Mouse (Mus musculus): Measurements from ENCODE around the gene Adig. TPM values are rescaled to one million over a fixed set of nuclear protein-coding genes. Genes with fewer than 3 reads are reported as not detected.

The Adig gene
- under 1 TPM in 1 of 2 experiments, not detected in 1; 0.75 TPM for total RNA-seq (2021)
- long read RNA-seq, experiment 1, partial matches to known transcripts, result 0 of 1 reads
- long read RNA-seq, experiment 1, other reads (novel, unspliced or antisense), result 0 of 1 reads
- long read RNA-seq, experiment 2, result 0 reads

DNA sequence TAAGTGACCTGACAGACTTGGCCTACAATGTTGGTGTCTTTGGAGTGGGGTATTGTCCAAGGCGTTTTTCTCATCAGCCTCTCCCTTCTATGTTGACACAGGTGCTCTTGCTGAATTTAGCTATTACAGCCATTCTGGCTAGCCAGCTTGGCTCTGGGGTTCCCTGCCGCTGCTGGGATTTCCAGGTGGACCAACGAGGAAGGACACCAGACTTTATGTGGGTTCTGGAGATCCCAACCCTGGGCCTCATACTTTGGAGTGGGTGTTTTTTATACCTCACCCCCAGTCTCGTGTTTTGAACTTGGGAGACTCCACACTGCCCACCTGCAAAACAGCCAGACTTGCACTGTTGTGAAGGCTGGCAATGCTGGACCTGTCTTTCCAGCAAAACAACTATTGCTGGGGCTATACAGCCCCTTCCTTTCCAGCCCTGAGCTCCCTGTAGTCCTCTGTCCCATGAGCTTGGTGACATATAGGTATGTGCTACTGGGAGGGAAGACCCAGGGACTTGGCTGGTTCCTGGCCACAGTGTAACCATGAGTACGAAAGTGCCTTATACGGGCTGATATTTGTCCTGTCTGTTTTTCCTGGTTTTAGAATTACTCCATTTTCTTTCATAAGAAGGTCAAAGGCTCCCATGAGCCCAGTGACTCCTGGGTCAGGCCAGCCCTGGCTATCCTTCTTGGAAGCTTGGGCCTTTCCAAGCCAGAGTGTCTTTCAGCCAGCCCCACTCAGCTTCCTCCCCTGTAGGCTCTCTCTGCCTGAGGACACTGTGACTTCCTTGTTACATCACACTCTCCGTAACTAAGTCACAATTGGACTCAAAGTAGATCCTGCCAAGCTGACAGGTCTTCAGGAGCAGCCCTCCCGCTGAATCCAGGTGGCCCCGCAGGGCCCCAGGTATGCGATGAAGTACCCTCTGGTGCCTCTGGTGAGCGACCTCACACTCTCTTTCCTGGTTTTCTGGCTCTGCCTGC, at the start of gene Adig:
Gene Adig, plus strand, starts transcription at position 777 of the 977 bp plus-strand sequence.
- DNase-seq, result no peak

DNA sequence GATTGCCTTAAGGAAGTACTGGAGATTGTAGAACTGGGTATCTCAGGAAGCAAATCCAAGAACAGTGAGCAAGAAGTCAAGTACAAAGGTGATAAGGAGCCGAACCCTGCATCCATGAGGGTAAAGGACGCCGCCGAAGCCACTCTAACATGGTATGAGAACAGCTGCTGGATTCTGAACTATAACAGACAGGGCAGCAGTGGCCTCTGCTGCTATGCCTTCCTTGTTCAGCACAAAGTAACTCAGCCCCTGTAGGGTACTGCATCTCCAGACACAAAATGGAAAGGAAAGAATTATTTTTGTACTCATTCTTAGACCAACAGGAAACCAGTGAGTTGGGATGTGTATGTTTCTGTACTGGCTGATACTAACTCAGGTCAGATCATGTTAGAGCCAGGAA, 46.0 kb upstream of the Adig start:
- DNase-seq, result no peak

DNA sequence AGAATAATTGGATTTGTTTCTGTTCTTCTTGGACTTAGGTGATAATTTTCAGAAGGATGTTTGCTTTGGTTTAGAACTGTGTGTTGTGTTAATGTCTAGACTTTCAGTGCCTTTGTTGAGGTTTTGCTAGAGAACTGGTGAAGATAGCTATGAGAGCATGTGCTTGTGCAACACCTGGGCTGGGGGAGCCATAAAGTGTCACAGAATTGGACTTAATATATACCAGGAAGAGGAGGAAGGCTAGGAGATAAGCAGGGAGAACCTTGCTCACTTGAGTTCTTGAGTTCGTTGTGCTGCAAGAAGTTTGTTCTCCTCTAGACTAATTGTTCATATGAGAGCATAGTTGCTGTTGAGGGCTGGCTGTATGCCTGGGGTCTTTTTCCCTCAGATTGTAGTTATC, 44.8 kb upstream of the Adig start:
- DNase-seq, result no peak

DNA sequence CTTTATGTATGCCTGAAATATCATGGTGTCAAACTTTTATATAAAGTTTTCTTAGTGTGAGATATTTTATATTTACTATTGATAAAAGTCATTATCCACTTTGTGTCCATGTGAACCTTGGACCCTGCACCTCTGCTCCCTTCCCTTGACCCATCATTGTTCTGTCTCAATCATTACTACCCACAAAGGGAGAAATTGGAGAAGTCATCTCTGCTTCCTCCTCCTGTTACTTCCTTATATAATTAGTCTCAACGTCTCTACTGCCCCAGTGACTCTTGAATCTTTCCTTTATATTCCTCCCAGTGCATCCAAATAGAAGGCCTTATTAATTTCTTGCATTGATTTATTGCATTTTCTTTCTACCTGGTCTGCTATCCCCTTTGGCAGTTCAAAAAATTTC, 40.0 kb upstream of the Adig start:
- DNase-seq, result no peak

DNA sequence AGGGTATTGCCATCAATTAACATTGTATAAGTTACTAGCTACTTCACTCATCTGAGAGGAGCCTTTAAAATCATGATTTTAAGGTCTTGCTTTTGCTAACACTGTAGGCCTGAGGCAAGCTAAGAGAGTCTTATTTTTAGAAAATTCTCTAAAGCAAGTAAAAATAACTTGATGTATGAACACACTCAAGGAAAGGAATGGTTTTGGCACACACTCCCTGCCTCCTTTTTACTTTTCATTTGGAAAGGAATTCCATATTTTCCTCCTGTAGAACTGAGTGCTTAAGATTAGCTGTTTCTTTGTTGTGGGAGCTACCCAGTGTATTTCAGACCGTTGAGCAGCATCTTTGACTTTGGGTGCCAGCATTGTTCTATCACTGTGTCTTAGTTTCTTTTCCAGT, 28.3 kb upstream of the Adig start:
- no peak for DNase-seq

DNA sequence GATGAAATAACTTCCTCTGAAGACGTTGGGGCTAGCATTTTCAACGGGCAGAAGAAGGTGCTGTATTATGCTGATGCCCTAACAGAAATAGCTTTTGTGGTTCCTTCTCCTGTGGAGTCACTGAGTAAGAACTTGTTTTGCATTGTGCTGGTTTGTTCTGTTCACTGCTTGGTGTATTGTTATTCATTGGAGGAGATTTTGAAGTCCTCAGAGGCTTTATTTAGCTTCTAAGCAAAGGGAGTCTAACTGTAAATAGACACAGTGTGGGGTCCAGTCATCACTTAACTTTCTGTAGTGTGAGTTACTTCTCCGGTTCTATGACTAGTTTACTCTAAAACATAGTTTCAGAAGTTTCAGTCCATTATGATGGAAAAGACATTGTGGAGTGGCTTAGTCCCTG, 24.8 kb upstream of the Adig start:
- DNase-seq, result no peak

DNA sequence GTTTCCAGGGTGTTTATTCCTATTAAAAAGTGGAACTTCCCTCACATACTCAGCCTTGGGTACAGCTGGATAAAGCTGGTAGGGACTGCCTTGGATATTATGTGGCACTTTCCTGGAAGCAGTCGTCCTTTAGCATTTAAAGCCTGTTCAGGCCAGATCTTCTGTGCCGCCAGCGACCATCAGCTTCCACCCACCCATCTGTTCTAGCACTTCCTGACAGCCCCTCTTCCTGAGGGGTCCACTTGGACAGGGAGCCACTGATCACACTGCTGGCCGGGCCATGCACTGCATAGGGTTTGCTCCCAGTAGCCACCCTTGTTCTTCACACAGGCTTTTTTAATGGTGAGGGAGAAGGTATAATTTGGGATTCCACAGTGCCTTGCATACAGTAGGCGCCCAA, 4.0 kb upstream of the Adig start:
- no peak for DNase-seq

DNA sequence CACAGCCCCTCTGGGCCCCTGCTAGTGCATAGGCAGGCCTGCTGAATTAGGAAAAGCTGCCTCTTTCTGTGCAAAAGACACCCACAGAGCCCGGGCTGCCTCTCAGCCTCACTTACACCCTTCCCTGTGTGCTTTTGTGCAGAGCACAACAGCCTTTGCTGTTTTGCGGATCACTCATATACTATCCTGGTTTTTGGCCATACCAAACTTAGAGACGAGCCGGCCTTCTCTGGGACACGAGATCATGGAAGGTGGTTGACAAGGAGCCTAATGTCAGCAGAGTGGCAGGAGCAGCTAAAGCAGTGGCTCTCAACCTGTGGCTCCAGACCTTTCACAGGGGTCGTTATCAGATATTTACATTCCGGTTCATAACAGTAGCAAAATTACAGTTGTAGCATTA, 814 bp downstream of the Adig start:
- no peak for DNase-seq

DNA sequence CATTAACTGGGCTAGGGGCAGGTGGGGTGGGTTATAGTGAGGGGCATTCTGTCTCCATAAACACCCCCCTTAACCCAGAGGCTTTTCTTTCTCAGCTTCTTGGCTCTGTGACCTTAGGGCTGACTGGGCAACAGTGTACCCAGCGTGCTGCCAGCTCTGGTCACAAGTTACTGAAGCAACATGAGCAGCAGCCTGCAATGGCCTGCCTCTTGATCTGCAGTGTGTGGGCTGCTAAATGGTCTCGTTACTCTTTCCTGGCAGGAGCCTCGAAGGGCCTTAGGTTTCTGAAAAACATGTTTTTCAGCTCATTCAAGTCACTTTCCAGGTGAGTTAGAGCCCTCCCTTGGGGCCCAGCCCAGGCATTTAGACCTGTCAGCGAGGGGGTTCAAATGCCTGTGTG, 1.3 kb downstream of the Adig start:
- no peak for DNase-seq

DNA sequence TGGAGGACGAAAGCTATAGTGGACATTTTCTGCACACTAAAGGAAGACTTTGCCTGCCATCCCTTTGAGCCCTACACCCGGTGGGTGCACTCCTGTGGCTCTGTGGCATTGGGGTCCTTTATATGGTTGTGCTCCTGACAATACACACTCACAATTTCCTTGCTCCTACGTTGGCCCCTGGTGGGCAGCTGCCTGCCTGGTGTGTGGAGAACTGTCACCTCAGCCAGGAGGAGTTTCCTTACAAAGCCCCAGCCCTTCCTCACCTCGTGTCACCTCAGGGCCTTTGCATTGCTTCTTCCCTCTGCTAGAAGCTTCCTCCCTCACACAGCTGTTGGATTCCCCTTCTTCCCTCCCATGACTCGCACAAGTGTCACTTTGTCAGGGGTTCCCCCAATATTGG, 4.1 kb downstream of the Adig start:
- DNase-seq, result no peak

DNA sequence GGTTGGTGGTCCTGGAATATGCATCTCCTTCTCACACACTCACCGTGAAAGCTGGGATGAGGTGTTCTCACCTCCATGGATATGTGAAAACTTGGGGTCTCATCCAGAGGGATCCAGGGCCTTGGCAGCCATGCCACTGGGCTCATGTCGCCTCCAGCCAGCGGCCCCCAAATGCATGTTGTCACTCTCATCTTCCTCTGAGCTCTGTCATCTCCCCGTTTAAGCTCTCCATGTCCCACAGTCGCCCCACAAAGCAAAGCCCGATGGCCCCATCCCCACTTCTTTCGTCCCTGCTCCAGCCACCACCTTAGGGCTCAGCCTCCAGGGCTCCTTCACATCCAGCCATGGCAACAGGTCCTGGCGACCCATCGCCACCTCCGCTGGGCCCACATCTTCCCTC, 4.6 kb downstream of the Adig start:
- DNase-seq, result no peak

DNA sequence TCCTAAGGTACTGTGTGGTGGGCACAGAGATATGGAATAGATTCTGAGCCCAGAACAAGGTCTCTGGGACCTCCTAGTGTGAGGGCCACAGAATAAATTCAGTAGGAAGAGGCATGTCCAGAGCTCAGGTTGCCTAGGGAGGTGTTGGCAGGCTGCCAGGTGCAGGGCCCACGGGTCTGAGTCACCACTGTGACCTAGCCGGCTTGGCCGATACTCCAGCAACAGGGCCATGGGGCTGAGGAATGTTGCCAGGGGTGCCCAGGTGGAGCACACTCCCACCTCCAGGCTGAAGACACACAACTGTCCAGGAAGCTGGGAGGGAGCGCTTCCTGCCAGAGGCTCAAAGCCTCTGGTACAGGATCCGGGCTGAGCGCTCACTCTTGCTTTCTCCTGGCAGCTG, 8.3 kb downstream of the Adig start:
- peak; percentile 42 for DNase-seq

DNA sequence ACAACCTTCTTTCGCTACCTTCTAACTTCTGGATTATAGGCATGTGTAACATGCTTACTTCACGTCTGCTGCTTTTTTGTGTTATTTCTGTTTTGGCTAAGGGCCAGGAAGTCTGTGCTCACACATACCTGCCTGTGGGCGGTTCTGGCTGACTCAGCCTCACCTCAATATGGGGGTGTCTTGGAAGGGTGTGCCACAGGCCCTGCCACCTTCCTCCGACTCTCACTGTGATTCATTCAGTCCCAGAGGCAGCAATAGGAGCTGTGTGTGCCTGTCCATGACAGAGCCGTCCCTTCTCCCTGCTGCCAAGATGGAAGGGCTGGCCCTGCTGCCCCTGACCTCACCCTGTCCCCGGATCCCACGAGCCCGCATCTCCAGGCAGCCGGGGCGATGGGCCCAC, 10.1 kb downstream of the Adig start, which contains the start of gene Arhgap40:
Gene Arhgap40, plus strand, starts transcription at position 269 of the 400 bp plus-strand sequence.
- DNase-seq, result no peak

DNA sequence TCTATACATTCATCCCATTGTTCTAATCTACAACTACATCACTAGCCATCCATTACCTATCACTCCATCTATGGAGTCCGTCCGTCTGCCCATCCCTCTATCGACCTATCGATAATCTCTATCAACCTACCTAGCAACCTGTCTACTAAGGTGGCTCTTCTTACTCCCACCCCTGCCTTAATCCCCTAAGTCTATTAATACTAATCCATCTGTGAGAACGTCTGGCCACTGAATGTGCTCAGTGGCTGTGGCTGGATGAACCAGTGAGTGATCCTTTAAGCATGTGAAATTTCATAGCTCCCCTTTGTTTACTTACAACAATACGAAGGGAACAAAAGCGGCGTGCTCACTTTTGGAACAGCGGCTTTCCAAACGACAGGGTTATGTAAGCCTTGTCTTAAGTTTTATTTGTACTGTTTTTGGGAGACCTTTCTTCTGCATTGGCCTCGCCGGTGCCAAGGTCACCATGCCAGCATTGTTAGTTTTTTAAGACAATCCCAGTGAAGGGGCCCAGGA, 11.5 kb downstream of the Adig start:
- no peak for DNase-seq

DNA sequence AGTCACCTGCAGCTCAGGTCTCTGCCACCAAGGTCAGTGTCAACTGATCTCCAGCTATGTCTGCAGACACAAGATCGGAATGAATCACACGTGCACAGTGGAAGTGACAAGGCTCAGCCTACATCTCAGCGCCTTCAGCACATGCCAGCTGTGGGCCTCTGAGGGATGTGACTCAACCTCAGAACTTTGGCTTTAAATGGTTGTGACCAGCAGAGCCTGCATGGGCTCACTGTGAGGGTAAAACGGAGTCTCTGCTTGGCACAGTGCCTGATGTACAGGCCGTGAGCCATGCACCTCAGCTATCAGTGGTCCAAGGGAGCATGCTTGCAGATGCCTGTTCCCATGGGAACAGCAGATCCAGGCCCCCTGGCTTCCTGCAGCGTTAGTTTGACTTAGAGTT, 16.2 kb downstream of the Adig start:
- DNase-seq, result no peak

DNA sequence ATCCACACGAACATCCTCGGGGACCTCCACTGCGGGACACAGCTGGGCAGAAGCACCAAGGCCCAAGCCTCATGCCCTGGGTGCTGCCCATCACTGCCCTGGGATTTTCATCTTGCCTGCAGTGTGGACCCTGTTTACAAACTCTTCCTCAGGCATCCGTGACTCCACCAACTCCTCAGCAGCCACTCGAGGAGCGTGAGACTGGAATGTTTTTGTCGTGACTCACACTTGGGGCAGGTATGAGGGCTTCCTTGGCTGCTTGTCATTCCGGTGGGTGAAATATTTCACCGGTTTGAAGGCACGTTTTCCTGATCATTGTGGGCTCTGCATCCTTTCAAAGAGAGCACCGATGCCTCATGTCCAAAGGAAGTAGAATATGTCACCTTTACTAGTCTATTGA, 16.7 kb downstream of the Adig start:
- no peak for DNase-seq

DNA sequence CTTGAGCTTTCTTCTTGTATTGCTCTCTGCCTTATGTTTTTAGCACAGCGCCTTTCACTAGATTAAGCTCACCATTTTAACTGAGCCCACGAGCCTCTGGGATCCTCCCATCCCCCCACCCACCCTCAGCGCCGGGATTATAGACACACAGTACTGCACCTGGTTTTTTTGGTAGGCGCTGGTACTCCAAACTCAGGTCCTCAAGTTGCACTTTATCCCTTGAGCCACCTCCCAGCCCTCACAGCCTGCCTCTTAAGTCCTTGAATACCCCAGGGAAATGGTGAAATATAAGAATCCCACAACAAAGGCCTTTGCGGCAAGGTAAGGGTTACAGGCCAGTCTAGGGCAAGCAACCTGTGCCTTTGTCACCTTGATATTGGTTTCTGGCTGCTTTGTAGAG, 17.4 kb downstream of the Adig start:
- DNase-seq, result no peak

DNA sequence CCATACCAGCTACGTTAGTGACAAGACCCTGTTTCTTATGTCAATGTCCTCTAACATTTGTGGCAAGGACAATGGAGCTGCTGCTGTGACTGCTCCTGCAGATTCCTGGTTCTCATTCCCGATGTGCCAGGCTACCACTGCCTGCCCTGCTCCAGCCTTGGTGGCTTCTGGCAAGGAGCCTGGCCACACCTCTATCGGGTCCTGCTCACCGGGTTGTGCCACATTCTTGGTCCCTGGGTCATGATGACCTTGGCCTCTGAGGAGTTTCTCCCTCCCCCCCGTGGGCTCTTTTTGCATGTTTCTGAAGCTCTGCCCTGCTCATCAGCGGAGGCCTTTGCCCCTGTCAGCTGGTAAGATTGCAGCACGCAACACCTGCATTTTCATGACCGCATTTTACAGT, 20.6 kb downstream of the Adig start:
- no peak for DNase-seq

DNA sequence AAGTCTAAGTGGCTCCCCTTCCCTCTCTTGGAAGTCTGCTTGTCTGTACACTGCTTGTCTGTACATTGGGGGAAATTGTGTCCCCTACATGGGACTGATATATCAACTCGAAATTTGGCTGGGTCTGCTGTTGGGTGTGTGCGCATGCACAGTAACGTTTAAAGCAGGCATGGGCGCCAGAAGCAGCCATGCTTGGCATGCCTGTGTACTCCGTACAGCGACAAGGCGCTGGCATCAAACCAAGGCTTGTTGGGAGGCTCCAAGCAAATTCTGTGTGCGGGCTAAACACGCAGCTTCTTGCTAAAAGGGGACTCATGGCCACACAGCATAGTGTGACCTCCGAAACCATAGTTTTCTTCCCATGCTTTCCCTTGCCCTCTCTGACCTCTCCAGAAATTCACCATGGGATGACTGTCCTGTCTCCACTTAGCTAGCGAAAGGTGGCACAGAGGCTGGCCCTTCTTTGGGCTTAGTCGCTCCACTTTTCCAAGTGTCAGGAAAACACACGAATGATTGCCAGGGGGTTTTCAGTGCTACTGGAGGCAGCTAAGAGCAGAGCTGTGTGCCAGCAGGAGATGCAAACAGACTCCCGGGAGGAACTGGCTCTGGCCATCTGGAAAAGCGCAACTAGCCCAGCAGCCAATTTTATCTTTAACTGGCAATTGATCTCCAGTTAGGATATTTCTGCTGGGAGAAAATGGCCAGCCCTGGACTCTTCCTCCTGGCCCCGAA, 21.9 kb downstream of the Adig start:
- no peak for DNase-seq

DNA sequence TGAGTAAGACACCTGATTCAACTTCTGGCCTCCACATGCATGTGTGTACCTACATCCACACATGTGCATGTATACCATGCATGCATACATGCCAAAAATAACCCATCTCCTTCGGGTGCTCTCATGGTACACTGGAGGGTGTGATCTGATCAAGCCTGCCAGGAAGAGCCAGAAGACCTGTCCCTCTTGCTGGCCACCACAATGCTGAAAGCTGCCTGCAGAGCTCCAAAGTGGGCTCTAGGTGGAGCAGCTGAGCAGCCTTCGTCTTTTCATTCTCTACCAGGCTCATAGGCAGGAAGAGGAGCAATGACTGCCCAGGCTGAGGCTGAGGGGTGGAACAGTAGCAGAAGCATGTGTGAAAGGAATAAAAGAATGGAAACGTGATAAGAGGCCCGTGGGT, 31.7 kb downstream of the Adig start:
- DNase-seq, result peak; percentile 38

DNA sequence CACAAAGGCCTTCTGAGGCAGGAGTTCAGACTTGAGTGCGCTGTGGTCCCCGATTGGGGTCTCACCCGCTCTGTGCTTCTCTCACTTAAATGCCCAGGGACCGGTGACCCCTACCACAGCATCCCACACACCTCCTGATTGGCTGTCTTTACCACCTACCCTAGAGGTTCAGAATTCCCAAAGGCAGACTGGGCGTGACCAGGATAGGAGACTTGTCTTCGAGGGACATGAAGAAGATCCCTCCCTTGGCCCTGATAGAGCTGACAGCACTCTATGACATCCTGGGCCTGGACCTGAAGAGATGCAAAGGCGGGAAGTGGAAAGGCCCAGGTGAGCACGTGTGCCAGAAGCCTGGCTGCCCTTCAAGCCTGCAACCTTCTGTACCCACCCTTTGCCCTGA, 32.1 kb downstream of the Adig start:
- no peak for DNase-seq

DNA sequence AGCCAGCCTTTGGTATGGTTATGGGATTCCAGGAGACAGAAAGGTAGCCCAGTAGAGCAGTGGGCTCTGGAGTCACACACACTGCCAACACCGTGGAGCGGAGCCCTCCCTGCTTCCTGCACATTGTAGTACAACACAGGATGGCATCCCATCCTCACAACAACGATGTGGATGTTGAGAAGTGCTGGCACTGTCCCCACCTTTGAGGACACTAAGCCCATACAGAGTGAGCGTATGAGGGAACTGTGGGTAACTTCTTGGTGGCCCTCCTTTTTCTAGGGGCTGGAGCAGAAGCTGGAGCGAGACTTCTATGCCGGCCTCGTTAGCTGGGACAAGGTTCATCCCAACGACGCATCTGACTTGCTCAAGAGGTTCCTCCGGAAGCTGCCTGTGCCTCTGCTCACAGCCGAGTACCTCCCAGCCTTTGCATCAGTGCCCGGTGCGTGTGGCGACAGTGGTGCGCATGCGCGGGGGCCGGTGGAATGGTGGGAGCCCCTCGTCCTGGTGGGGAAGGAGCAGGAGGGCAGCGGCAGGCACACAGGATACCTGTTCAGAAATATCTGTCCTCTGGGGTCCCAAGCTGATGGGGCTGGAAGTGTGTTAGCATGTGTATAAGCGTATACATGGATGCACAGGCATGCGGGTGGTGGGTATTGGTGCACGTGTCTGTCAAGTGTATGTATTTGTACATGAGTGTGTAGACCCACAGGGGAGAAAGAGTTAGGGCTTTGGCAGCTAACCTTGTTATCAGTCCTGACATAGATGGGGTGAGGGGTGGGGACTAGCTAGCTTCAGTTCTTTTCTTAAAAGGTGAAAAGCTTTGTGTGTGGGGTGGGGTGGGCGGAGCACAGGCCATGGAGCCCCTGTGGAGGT, 37.3 kb downstream of the Adig start:
- DNase-seq, result no peak

Measured in gastrocnemius, postnatal 10 days (tissue).